Mouse (Mus musculus): ENCODE data around the gene Plxna4.

Plxna4 gene

GRCm38 (mm10) chr6:32398261-32398660 lies 189.7 kb downstream of the Plxna4 start:
- no peak for DNase-seq

- no peak for DNase-seq
Observed at GRCm38 (mm10) chr6:32397133-32397730, 190.8 kb downstream of the Plxna4 start.

- no peak for DNase-seq
Observed at GRCm38 (mm10) chr6:32395415-32395814, 192.6 kb downstream of the Plxna4 start.

- no peak for DNase-seq
Observed at GRCm38 (mm10) chr6:32392262-32392661, 195.7 kb downstream of the Plxna4 start.

GRCm38 (mm10) chr6:32388276-32388675 lies 199.7 kb downstream of the Plxna4 start:
- no peak for DNase-seq

- no peak for DNase-seq
Observed at GRCm38 (mm10) chr6:32386915-32387314, 201.1 kb downstream of the Plxna4 start.

- DNase-seq = no peak
Observed at GRCm38 (mm10) chr6:32384937-32385336, 203.1 kb downstream of the Plxna4 start.

GRCm38 (mm10) chr6:32384423-32384822 lies 203.6 kb downstream of the Plxna4 start:
- no peak for DNase-seq

GRCm38 (mm10) chr6:32381516-32381915 lies 206.5 kb downstream of the Plxna4 start:
- no peak for DNase-seq

GRCm38 (mm10) chr6:32377181-32377580 lies 210.8 kb downstream of the Plxna4 start:
- DNase-seq = no peak

GRCm38 (mm10) chr6:32373931-32374361 lies 214.0 kb downstream of the Plxna4 start:
- no peak for DNase-seq

GRCm38 (mm10) chr6:32369092-32369491 lies 218.9 kb downstream of the Plxna4 start:
- DNase-seq = no peak

GRCm38 (mm10) chr6:32368408-32368807 lies 219.6 kb downstream of the Plxna4 start:
- no peak for DNase-seq

GRCm38 (mm10) chr6:32364933-32365332 lies 223.1 kb downstream of the Plxna4 start:
- no peak for DNase-seq

GRCm38 (mm10) chr6:32363489-32364068 lies 224.4 kb downstream of the Plxna4 start:
- no peak for DNase-seq

- no peak for DNase-seq
Observed at GRCm38 (mm10) chr6:32362421-32362820, 225.6 kb downstream of the Plxna4 start.

- no peak for DNase-seq
Observed at GRCm38 (mm10) chr6:32359675-32360074, 228.3 kb downstream of the Plxna4 start.

- no peak for DNase-seq
Observed at GRCm38 (mm10) chr6:32357497-32357896, 230.5 kb downstream of the Plxna4 start.

- no peak for DNase-seq
Observed at GRCm38 (mm10) chr6:32355559-32355958, 232.4 kb downstream of the Plxna4 start.

- DNase-seq = no peak
Observed at GRCm38 (mm10) chr6:32348996-32349395, 239.0 kb downstream of the Plxna4 start.

- no peak for DNase-seq
Observed at GRCm38 (mm10) chr6:32348126-32348525, 239.9 kb downstream of the Plxna4 start.

- no peak for DNase-seq
Observed at GRCm38 (mm10) chr6:32346015-32346414, 242.0 kb downstream of the Plxna4 start.

- no peak for DNase-seq
Observed at GRCm38 (mm10) chr6:32342727-32343126, 245.3 kb downstream of the Plxna4 start.

GRCm38 (mm10) chr6:32342272-32342671 lies 245.7 kb downstream of the Plxna4 start:
- no peak for DNase-seq

- no peak for DNase-seq
Observed at GRCm38 (mm10) chr6:32338416-32338943, 249.5 kb downstream of the Plxna4 start.

Measured in thymus, postnatal 4 days (tissue).